Mouse (Mus musculus): ENCODE measurements around the gene Alg3.

Gene Alg3

GRCm38 (mm10) chr16:20611357-20612227 lies at the start of gene Alg3, which contains the start of the genes Eef1akmt4 and Gm49333:
Gene Alg3, minus strand, starts transcription at chr16:20611735.
Gene Eef1akmt4, plus strand, starts transcription at chr16:20611593.
Gene Gm49333, plus strand, starts transcription at chr16:20611610.
- DNase-seq (ENCODE audit: low spot score in 2 of 2) = peak; percentile 81 to 85

GRCm38 (mm10) chr16:20657661-20658060 lies 46.1 kb upstream of the Alg3 start:
- DNase-seq (ENCODE audit: low spot score in 2 of 2) = no peak

DNA sequence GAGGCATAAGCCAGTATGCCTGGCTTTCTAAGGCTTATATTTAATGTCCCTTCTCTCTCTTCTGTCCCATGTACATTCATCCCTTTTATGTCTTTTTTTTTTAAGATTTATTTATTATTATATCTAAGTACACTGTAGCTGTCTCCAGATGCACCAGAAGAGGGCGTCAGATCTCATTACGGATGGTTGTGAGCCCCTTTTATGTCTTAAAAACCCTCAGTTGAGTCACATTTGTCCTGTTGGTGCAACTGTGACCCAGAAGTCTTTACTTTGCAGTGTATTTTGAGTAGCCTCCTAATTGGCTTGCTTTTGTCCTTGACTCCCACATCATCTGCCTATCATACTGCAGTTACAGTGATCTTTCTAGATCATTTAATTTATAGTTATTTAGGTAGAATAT lies 41.8 kb upstream of the Alg3 start:
- no peak for DNase-seq (ENCODE audit: low spot score in 2 of 2)

GRCm38 (mm10) chr16:20651947-20652310 lies 40.4 kb upstream of the Alg3 start:
- DNase-seq (ENCODE audit: low spot score in 2 of 2) = no peak

DNA sequence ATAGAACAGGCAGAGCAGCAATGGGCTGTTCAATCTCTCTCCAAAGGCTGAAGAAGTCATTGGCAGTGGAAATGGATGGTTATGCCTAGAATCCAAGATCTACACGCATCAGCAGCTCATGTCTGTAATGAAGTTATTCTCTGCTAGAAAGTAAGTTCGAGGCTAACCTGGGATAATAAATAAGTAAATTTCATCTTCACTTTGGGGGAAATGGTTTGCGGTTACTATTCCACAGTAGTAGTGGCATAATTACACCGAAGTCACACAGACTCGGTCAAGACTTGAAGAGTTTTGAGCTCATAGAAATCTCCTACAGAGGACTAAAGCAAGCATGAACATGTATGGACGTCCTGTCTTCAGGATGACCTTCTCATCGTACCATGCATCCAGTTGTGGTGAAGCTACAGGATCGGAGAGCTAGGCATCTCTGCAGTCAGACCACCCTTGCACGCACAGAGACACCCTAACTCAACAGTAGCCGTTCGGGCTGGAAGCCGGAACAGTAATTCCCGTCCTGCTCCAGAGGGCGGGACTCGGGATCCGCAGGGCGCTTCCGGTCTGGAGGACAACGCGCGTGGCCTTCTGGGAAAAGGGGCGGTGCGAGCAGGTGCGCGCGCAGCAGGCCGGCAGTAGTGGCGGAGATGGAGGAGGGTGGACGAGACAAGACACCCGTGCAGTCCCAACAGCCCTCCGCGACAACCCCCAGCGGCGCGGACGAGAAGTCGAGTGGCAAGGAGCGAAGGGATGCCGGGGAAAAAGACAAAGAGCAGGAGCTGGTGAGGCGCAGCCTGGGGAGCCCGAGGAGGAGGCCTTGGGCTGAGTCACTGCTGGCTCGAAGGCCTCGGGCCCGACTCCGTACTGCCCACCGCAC lies 39.8 kb upstream of the Alg3 start, which contains the start of gene Psmd2:
Psmd2 (plus strand) TSS at position 577 of the 871 bp plus-strand sequence.
- DNase-seq (ENCODE audit: low spot score in 2 of 2) = peak; percentile 94 to 98

GRCm38 (mm10) chr16:20643911-20644310 lies 32.4 kb upstream of the Alg3 start:
- DNase-seq (ENCODE audit: low spot score in 2 of 2) = no peak

DNA sequence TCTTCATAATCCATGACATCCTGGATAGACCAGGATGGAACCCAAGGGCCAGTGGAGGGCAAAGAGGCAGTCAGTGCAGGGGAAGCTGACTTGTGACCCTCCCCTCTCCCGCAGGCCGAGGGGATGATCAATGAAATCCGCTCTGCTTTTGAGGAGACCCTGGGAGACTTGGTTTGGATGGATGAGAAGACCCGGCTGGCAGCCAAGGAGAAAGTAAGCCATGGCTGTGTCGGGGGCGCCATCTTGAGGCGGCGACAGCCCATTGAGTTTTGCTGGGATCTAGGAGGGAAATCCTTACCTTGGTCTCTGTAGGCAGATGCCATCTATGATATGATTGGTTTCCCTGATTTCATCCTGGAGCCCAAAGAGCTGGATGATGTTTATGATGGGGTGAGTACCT lies 30.6 kb upstream of the Alg3 start:
- peak; percentile 60 to 79 for DNase-seq (ENCODE audit: low spot score in 2 of 2)

DNA sequence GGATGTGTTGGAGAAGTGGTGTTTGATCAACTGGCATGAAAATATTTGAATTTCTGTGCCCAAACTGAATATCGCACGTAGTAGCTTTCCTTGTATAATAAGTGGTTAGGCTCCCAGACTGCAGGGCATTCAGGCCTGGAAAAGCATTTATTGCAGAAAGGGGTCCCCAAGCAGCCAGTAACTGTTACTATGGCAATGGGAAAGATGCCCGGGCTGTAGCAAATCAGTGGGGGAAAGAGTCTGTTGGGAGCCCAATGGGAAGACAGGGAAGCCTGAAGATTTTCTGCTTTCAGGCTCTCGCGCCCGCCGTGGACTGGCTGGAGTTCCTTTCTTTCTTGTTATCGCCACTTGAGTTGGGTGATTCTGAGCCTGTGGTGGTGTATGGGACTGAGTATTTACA lies 26.8 kb upstream of the Alg3 start:
- DNase-seq (ENCODE audit: low spot score in 2 of 2) = no peak

- no peak for DNase-seq (ENCODE audit: low spot score in 2 of 2)
Observed at GRCm38 (mm10) chr16:20637410-20637809, 25.9 kb upstream of the Alg3 start.

DNA sequence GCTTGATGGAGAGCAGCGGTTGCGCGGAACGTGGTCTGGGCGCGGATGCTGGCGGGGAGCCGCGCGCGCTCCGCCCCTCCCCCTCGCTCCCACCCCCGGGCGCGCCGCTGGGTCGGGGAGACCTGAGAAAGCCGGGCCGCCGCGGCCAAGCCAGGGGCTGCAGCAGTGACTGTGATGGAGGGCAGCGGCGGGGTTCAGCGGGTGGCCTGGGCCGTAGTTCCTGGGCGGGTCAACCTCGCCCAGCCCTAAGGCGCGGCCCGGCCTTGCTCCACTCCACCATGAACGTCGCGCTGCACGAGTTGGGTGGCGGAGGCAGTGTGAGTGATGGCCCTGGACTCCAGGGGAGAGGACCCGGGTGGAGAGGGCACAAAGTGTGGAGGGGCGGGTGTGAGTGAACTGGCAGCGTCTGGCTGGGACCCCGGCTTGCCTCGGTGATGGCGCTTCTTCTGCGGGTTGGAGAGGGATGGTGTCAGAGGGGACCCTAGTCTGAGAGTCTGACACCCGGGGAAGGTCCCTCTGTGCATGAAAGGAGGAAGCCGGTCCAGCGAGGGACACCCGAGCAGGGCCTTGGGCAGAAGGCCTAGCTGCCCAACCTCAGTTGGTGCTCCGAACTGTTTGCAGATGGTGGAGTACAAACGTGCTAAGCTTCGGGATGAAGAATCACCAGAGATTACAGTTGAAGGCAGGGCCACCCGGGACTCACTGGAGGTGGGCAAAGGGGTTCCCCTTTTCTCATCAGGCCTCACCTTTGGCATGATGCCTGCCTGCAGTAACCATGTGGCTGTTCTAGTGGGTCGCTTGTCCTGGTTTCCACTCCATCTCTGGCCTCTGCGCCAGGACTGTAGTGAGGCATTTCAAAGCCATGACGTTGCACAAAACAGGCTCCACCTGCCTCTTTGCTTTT lies 18.4 kb upstream of the Alg3 start, which contains the start of gene Ece2:
Ece2 (plus strand) TSS at position 98 of the 904 bp plus-strand sequence.
- DNase-seq (ENCODE audit: low spot score in 2 of 2) = no peak

DNA sequence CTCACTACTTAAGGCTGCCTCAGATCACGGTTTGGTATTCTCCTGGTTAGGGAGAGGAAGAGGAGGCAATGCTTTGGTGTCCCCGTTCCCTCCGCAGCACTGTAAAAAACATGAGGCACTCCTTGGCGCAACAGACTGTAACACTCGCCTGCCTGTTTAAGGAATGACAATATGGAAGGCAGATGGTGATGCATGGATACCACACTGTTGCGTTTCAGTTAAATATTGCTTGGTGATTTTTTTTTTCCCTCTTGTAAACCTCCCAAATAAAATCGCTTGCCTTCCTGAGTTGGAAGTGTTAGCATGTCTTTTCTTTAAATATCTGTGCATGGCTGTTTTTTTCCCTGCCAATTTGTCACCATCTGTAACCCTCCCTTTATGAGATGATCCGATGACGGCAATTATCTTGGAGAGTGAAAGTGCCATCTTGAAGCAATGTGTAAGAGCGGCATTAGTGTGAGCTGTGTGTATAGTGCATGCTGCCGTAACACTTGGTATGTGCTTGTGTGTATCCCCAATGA lies 17.4 kb upstream of the Alg3 start:
- DNase-seq (ENCODE audit: low spot score in 2 of 2) = no peak

DNA sequence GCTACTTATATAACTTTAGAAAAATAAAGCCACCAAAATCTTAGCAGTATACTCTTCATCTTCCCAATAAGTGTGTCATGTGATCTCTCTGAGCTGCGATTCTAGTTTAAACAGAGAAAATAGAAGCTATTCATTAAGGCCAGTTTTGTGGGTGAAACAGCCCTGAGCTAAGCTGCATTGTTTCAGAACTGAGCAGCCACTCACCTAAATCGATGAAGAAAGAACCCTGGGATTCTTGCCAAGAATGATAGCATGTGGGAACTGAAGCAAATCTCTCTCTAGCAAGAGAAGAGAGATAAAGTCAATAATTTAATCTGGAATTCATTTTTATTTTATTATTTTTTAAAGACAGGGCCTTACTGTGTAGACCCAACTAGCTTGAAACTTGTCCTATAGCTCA lies 11.7 kb upstream of the Alg3 start:
- DNase-seq (ENCODE audit: low spot score in 2 of 2) = no peak

- no peak for DNase-seq (ENCODE audit: low spot score in 2 of 2)
Observed at GRCm38 (mm10) chr16:20621991-20622685, 10.6 kb upstream of the Alg3 start.

DNA sequence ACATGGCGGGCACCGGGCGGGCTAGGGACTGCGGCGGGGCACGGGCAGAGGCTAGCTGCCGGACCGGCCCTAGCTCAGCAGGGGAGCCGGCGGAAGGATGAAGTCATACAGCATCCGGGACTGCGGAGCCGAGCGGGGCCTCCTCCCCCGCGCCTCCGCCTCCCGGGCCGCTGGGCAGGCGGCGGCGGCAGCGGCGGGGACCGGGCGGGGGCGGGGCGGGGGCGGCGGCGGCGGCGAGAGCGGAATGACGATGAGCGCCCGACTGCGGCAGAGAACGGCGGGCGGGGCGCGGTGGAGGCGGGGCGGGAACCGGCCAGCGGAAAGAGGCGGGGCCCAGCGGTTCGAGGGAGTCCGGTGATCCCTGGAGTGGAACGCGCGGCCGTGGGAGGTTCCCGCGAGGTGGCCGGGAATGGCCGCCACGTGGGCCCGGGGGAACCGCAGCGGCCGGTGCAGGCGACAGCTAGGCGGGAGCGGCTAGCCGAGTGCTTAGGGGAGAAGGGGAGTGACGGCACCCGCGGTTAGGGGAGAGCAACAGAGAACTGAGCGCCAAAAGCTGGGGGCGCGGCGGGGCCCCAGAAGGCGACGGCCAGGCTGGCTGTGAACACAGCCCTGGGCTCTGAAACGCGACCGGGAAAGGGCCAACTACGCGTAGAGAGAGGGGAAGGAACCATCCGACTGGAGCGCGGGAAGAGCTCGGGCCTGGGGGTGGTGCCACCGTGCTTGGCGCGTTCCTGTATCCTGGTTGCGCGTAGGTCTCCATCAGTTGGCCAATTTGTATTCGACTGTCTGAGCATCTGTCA lies 9.9 kb upstream of the Alg3 start, which contains the start of gene Camk2n2:
Camk2n2 (minus strand) TSS at position 97 of the 800 bp plus-strand sequence.
- no peak for DNase-seq (ENCODE audit: low spot score in 2 of 2)

DNA sequence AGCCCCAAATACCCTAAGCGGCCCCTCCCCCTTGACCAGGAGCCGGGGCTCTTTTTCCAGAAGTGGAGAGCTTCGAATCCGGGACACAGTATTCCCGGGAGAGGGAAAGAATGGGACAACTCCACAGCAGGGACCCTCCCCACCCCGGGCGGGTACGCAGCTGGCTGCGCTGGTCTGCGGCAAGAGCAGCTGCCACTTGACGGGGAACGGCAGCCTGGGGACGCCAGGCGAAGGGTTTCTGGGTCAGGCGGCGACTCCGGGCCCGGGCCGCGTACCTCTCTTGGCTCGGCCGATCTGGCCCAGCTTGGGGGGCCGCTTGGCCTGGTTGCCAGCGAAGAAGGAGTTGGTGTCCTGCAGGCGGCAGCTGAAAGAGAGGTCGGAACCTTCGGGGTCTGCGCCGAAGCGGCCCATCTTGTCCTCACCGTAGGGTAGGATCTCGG lies 9.2 kb upstream of the Alg3 start:
- DNase-seq (ENCODE audit: low spot score in 2 of 2) = peak in 1 of 2 experiments; percentile 27

DNA sequence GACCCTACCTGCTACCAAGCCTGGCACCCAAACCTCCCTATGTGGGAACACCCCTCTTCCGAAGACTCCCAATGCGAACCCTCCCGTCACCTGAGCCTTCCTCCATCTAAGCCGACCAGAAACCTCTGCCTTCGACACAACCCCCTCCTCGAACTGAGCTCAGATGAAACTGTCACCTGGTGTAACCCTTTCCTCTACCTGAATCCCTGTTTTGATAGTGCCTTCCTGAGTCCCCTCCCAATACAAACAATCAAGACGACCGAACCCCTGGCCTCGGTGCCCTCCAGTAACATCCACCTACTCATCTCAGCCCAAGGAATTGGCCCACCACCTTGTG lies 8.8 kb upstream of the Alg3 start:
- DNase-seq (ENCODE audit: low spot score in 2 of 2) = no peak

- DNase-seq (ENCODE audit: low spot score in 2 of 2) = no peak
Observed at GRCm38 (mm10) chr16:20619541-20620398, 8.2 kb upstream of the Alg3 start.

GRCm38 (mm10) chr16:20610501-20611356 lies 806 bp downstream of the Alg3 start:
- DNase-seq (ENCODE audit: low spot score in 2 of 2) = peak; percentile 70 to 76
